Mouse (Mus musculus): ENCODE measurements around the gene F10. TPM values are rescaled to one million over a fixed set of nuclear protein-coding genes. Genes with fewer than 3 reads are reported as not detected.
"Not testable (repeated sequence)": the region's sequence is repeated elsewhere in the genome, so short reads cannot be mapped to it uniquely, and the experiment has no call there.

The F10 gene
- polyA plus RNA-seq, 1 experiment from 2014 or later, result 0.51 TPM

- not testable (repeated sequence) for DNase-seq (ENCODE audit: low spot score); H3K4me3 ChIP-seq (ENCODE audit: low read depth, low read length); H3K9me3 ChIP-seq (ENCODE audit: control insufficient read depth, low read length); H3K9ac ChIP-seq (ENCODE audit: low read length); H3K27me3 ChIP-seq (ENCODE audit: control insufficient read depth, insufficient read depth, low read length); H3K36me3 ChIP-seq (ENCODE audit: control insufficient read depth, insufficient read depth, low read length); ATAC-seq (replicated peaks; ENCODE audit: low FRiP score); H3K4me1 ChIP-seq (replicated peaks; ENCODE audit: control insufficient read depth, insufficient read depth, low read length); H3K4me2 ChIP-seq (ENCODE audit: low read depth, low read length, severe bottlenecking); H3K27ac ChIP-seq (ENCODE audit: low read depth, low read length)
- WGBS, result 92% methylated on average over 1 of the region's 1 CpGs
These were observed 38.5 kb downstream of the F10 start for GRCm38 (mm10) chr8:13075579-13075978.

GRCm38 (mm10) chr8:13077542-13077941 lies 40.4 kb downstream of the F10 start:
- H3K27ac ChIP-seq (ENCODE audit: low read depth, low read length), result no peak overlapping the region
- no peak for DNase-seq (ENCODE audit: low spot score)
- no peak for ATAC-seq (replicated peaks; ENCODE audit: low FRiP score)
- H3K4me2 ChIP-seq (ENCODE audit: low read depth, low read length, severe bottlenecking), result no peak overlapping the region
- H3K36me3 ChIP-seq (ENCODE audit: control insufficient read depth, insufficient read depth, low read length), result peaks cover 8% of the 10 kb centered on the region; the same call in 1 of the 2 replicates
- H3K4me1 ChIP-seq (replicated peaks; ENCODE audit: control insufficient read depth, insufficient read depth, low read length), result no peaks in the 10 kb centered on the region
- WGBS, result 92% methylated on average over 7 of the region's 7 CpGs
- no peak overlapping the region for H3K9ac ChIP-seq (ENCODE audit: low read length)
- H3K4me3 ChIP-seq (ENCODE audit: low read depth, low read length), result no peak overlapping the region
- no peaks in the 10 kb centered on the region for H3K27me3 ChIP-seq (ENCODE audit: control insufficient read depth, insufficient read depth, low read length)
- H3K9me3 ChIP-seq (ENCODE audit: control insufficient read depth, low read length), result no peaks in the 10 kb centered on the region

GRCm38 (mm10) chr8:13104691-13105086 lies 67.6 kb downstream of the F10 start:
- H3K9ac ChIP-seq (ENCODE audit: low read length), result peak overlapping the region; percentile 90
- ATAC-seq (replicated peaks; ENCODE audit: low FRiP score), result peak; percentile 61

GRCm38 (mm10) chr8:13105087-13105881 lies 68.2 kb downstream of the F10 start, which contains the start of the genes Pcid2 and Cul4a:
Pcid2 (minus strand) TSS chr8:13105459.
Cul4a (plus strand) TSS chr8:13105621.
- Histone ChIP-seq H3K9ac (ENCODE audit: low read length) (peak within 1 kb of the TSS; percentile 90), H3K36me3 (ENCODE audit: control insufficient read depth, insufficient read depth, low read length) (no peaks in the 10 kb centered on the region), H3K4me1 (replicated peaks; ENCODE audit: control insufficient read depth, insufficient read depth, low read length) (peaks cover 7% of the 10 kb centered on the region; the same call in 1 of the 2 replicates), H3K27me3 (ENCODE audit: control insufficient read depth, insufficient read depth, low read length) (no peaks in the 10 kb centered on the region), H3K4me3 (ENCODE audit: low read depth, low read length) (peak within 1 kb of the TSS; percentile 95), H3K9me3 (ENCODE audit: control insufficient read depth, low read length) (no peaks in the 10 kb centered on the region), H3K27ac (ENCODE audit: low read depth, low read length) (peak within 1 kb of the TSS; percentile 75), H3K4me2 (ENCODE audit: low read depth, low read length, severe bottlenecking) (peak within 1 kb of the TSS; percentile 91)
- WGBS, result under 1% methylated on average over 85 of the region's 87 CpGs
- ATAC-seq (replicated peaks; ENCODE audit: low FRiP score) (peak; percentile 96), DNase-seq (ENCODE audit: low spot score) (peak; percentile 99)

More at GRCm38 (mm10) chr8:13104691-13105086, 67.6 kb downstream of the F10 start:
- Histone ChIP-seq H3K36me3 (ENCODE audit: control insufficient read depth, insufficient read depth, low read length) (no peaks in the 10 kb centered on the region; the same call in 1 of the 2 replicates), H3K9me3 (ENCODE audit: control insufficient read depth, low read length) (no peaks in the 10 kb centered on the region), H3K4me2 (ENCODE audit: low read depth, low read length, severe bottlenecking) (peak overlapping the region; percentile 88), H3K4me1 (replicated peaks; ENCODE audit: control insufficient read depth, insufficient read depth, low read length) (peaks cover 7% of the 10 kb centered on the region; the same call in 1 of the 2 replicates), H3K27me3 (ENCODE audit: control insufficient read depth, insufficient read depth, low read length) (no peaks in the 10 kb centered on the region), H3K27ac (ENCODE audit: low read depth, low read length) (peak overlapping the region; percentile 75), H3K4me3 (ENCODE audit: low read depth, low read length) (peak overlapping the region; percentile 95)
- under 1% methylated on average over 44 of the region's 45 CpGs for WGBS
- DNase-seq (ENCODE audit: low spot score), result peak; percentile 94

GRCm38 (mm10) chr8:13105908-13106551 lies 68.9 kb downstream of the F10 start:
- Histone ChIP-seq H3K4me1 (replicated peaks; ENCODE audit: control insufficient read depth, insufficient read depth, low read length) (peaks cover 7% of the 10 kb centered on the region; the same call in 1 of the 2 replicates), H3K4me3 (ENCODE audit: low read depth, low read length) (peak overlapping the region; percentile 95), H3K9ac (ENCODE audit: low read length) (peak overlapping the region; percentile 90), H3K9me3 (ENCODE audit: control insufficient read depth, low read length) (no peaks in the 10 kb centered on the region), H3K4me2 (ENCODE audit: low read depth, low read length, severe bottlenecking) (peak overlapping the region; percentile 91), H3K27me3 (ENCODE audit: control insufficient read depth, insufficient read depth, low read length) (no peaks in the 10 kb centered on the region), H3K36me3 (ENCODE audit: control insufficient read depth, insufficient read depth, low read length) (no peaks in the 10 kb centered on the region), H3K27ac (ENCODE audit: low read depth, low read length) (0 out of 2 replicates have a peak overlapping the region, but pooled peaks have one; percentile 57)
- WGBS, result 1% methylated on average over 62 of the region's 63 CpGs
- DNase-seq (ENCODE audit: low spot score) (no peak), ATAC-seq (replicated peaks; ENCODE audit: low FRiP score) (peak; percentile 71)

Other genes starting within 250 kb of the F10 start
- 55.5 and 63.8 TPM in 2 replicates for gene Mcf2l, start 163.5 kb upstream of the F10 start, polyA plus RNA-seq (2014; fragmentation: Nextera tagmentation; extraction: Ambion mirVana)
- not detected in 2 replicates for gene F7, start 11.3 kb upstream of the F10 start, polyA plus RNA-seq (2014; fragmentation: Nextera tagmentation; extraction: Ambion mirVana)
- gene Proz, start 23.6 kb downstream of the F10 start, polyA plus RNA-seq (2014; fragmentation: Nextera tagmentation; extraction: Ambion mirVana), result 0.47 and 0.79 TPM in 2 replicates
- 51.0 and 56.6 TPM in 2 replicates for gene Pcid2, start 68.2 kb downstream of the F10 start, polyA plus RNA-seq (2014; fragmentation: Nextera tagmentation; extraction: Ambion mirVana)
- gene Cul4a, start 68.3 kb downstream of the F10 start, polyA plus RNA-seq (2014; fragmentation: Nextera tagmentation; extraction: Ambion mirVana), result 86.6 and 91.4 TPM in 2 replicates
- gene Lamp1, start 121.9 kb downstream of the F10 start, polyA plus RNA-seq (2014; fragmentation: Nextera tagmentation; extraction: Ambion mirVana), result 240 and 251 TPM in 2 replicates
- gene Grtp1, start 163.3 kb downstream of the F10 start, polyA plus RNA-seq (2014; fragmentation: Nextera tagmentation; extraction: Ambion mirVana), result 18.3 and 21.4 TPM in 2 replicates
- gene Adprhl1, start 216.9 kb downstream of the F10 start, polyA plus RNA-seq (2014; fragmentation: Nextera tagmentation; extraction: Ambion mirVana), result not detected in 2 replicates